Mouse (Mus musculus) induced T-regulatory cell, adult 2 months (primary cell): Measurements from ENCODE around the gene Msi2.

Experiments used
- DNase-seq: peaks from one replicate; pipeline ENCODE4 v3.0.0-alpha.2; 2012; ENCODE audit warnings: low read depth

Msi2 gene

DNA sequence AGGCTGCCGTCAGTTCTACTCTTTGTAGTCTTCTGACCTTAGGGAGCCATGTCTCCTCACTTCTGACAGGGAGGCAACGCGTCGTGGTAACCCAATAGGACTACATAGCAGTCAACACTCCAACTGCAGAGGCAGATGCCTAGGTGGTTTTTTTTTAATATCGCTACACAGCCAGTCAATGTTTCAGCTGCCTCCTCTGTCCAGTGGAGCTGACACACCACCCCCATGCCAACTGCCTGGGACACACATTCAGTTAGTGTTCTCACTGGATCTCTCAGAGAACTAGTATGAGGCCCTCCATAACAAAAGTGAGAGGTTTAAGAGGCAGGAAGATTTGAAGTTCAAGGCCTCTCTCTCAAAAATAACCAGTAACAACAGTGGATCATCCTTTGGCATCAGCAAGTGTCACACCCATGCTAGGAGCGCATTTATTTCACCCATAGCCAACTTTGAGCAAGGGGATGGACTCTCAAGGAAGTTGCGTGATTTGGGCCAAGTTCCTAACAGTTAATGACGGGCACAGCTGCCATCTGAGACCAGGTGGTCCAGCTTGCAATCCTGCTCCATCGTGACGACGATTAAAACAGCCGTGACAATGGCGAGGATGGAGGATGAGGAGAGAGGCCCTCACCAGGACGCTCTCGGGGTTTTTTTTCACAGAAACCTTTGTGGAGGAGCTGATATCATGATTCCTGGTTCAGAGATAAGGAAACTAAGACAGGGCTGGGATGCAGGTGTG lies 8.3 kb downstream of the Msi2 start:
- no peak for DNase-seq

DNA sequence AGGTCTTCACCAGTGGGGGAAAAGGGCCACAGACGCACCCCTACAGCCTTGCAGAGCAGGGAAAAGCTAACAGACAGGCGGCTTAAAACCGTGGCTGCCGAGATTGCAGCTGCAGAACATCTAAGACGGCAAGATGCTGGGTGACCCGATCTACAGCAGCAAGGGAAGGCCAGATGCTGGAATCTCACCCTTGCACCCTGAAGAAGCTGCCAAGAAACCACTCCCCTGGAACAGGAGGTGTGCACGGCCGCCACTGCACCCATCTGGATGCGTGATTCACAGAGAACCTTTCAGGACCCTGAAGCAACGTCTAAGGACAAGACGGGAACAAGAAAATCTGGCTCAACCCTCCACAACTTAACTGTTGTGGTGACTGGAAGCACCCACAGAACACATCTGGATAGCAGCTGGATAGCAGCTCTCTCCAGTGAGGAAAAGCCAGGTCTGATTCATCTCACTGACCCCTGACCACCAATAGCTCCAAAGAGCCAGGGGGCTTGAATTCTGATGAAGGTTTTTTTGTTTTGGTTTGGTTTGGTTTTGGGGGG lies 11.0 kb downstream of the Msi2 start:
- DNase-seq = no peak

DNA sequence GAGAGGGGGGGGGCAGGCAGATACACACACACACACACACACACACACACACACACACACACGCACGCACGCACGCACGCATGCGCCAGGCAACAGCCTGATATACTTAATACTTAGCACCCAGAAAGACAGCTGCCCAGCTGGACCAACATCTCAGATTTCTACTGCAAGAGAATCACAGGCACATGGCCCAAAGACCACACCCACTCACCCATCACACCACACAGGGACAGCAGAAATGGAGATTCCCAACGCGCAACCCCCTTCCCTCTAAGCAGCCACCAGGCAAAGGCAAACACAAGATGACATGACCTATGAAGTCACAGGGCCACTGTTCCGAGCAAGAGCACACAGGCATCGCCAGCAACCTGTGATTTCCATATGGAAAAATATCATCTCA lies 13.6 kb downstream of the Msi2 start:
- no peak for DNase-seq

DNA sequence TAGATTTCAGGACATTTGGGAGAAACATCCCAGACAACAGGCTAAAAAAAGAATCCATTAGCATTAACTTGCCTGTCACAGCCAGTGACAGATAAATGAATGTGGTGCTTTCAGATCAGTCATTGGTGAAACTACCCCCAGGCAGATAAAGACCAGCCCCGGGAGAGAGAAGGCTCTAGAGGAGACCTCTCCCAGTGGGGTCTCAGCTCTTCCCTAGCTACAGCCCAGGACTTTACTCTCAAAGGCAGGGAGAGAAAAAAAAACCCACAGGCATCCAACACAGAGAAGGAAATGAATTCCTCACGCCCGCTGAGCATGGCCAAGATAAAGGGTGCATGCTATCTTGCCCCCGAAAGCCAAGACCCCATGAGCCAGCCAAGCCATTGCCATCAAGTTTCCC lies 15.1 kb downstream of the Msi2 start:
- no peak for DNase-seq

DNA sequence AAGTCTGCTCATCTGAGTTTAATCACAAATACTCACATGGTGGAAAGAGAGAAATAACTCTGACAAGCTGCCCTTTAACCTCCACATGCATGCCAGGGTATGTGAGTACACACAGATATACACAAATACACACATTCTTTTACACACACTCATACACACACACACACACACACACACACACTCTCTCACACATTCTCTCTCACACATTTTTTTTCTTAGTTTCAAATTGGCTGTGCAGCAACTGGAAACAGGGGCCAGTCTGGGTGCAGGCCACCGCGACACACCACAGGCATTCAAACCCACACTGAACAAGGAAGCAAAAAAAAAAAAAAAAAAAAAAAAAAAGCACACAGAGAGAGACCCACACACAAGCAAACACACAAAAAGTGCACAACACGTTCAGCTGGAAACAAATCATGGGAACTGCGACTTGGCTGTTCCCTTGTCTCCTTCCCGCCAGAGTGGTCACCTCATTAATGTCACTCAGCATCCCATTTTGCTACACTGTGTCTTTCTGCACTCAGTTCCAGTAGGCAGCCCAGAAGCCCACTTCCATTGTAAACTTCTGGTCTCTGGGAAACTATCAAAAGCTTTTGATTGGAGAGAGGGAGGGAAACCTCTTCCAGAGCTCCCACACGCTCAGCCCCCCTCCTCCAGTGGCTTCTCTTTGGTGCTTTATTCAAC lies 16.2 kb downstream of the Msi2 start:
- DNase-seq = no peak

DNA sequence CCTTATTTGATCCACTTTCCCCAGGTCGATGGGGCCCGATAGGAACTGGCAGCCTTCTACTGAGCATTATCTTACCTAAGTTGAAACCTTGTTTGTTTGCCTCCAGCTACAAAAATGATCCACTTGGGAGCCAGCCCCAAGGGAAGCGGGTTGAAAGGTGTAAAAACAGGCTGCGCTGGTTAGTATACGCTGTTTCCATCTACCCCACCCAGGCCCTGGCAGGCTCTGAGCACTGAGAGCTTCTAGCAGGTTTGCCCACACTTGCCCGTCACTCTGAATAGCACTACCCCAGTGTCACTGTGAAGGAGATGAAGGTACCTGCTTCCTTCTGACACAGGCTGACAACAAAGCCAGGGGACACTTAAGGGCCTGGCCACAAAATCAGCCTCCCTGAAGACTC lies 17.3 kb downstream of the Msi2 start:
- DNase-seq = no peak

DNA sequence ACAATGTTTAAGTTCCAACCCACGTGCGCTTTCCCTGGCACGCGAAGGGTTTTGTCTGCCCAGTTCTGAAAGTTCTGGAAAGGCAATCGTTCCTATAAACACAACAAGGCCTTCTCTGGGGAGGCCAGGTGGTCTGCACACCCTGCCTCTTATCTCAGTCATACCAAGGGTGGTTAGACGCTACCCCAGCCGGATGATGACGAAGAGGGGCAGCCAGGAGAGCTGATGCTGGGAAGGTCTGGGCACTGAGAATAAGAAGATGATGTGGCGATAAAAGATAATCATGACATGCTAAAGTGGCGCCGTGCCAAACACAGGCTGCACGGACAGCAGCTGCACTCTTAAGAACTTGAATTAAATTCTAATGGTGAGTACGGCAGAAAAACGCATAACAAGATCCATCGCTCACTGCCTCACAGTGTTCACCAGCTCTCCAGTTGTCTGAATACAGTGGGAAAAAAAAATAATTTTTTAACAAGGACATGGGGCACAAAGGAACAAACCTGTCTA lies 18.1 kb downstream of the Msi2 start:
- no peak for DNase-seq

DNA sequence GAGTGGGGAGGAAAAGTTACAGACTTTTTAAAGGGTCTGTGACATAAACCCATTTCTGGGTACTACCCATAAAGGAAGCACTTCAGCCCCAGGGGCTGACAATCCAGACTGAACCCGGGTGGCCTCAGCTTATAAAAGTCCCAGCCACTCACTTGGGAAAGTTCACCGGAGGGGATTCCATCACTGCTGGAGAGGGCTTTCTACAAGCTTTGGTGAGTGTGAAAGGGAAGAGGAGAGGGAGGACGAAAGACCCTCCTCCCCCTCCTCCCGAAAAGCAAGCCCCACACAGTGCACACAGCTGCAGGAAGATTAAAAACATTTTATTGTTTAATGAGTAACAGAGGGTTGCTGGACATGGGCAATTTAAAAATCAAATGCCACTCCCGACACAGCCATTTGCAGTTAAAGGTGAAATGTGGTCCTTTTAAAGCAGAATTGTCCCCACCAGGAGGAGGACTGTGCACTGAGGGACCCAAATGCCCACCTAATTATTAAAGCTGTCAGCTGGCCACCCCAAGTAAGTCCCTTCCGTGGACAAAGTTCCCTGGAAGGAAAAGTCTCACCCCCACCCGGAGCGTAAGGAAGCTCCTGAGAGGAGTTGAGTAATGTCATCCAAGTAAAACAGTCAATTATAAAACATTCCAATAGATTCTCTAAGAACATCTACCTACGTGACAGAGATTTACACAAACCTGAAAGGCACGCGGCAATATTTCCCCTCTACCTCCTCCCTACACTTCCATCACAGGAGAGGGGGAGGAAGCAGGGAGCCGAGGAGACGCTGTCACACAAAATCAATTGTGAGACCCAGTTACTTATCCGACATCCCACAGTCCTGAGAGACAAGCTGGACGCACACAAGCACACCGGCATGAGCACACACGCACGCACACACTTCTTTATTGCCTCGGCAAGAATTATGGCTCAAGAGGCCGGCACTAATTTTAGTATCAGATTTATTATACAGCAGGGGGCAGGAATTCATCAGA lies 24.1 kb downstream of the Msi2 start:
- DNase-seq = no peak

DNA sequence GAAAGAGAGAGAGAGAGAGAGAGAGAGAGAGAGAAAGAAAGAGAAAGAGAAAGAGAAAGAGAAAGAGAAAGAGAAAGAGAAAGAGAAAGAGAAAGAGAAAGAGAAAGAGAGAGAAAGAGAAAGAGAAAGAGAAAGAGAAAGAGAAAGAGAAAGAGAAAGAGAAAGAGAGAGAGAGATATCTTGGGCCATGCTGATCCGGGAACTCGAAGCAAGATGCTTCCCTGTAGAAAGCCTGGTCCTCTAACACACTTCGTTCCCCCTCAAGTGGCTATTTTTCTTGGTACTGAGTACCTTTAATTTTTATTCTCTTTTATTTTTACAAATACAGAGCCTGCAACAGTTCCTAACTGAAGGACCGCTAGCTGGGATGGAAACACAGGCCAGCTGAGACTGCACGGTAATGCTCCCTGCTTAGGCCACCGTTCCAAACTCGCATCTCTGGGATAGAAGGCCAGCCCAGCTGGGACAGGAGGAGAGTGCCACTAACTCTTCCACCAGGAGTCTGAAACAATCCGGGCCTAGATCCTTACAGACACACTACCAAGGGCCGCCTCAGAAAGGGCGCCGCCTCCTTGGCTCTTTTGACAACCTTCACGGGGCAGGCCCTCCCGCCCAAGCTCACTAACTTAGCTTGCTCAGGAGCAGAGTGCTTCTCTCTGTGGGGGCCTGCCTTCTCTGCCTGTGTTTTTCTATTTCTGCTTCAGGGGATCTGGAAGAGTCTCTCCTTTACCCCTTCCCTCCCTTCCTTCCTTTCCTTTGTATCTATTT lies 25.1 kb downstream of the Msi2 start:
- peak; percentile 43 for DNase-seq

DNA sequence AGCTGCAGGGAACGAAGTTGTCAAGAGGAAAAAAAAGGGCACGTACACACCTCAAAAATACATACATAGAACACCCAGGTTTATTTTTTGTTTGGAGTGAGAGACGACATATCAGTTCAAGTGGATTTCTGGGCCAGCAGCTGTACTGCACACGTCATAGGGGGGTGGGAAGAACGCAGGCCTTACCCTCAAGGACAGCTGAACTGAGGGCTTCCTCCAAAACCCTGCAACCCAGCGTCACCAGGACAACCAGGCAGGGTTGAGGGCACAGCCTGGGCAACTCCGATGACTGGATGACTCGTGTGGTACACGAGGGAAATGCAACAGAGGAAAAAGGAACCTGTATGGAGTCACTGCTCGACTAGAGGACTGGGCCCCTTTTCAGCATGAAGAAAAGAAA lies 25.9 kb downstream of the Msi2 start:
- DNase-seq = peak; percentile 56

DNA sequence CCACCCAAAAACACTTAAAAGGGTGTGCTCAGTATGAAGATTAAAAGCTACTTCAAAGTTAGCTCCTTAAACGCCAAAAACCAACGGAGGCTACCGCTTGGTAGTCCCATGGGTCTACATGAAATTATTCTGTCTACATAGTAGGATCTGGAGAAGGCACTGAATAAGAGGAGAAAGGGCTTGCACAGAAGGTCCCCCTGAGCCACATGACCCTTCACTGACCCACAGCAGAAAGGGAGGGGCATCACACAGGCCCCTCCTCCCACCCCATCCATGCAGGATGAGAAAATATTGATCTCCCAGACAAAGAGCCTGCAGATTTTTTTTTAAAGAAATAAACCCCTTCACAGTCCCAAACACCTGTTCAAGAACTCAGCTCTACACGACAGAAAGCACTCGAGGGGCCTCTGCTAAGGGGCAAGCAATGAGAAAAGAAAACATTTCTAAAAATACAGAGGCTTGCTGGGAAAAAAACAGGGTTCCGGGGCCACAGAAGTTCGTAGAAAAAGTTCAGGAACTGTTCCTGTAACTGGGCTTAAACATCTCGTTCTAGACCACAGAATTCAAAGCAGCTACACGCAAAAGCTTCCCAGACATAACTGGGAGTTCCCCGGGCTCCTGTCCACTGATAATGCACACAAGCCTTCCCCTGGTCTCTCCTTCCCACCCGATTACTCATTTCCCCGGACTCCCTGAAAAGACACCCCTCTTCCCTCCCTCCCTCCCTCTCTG lies 27.6 kb downstream of the Msi2 start:
- no peak for DNase-seq

DNA sequence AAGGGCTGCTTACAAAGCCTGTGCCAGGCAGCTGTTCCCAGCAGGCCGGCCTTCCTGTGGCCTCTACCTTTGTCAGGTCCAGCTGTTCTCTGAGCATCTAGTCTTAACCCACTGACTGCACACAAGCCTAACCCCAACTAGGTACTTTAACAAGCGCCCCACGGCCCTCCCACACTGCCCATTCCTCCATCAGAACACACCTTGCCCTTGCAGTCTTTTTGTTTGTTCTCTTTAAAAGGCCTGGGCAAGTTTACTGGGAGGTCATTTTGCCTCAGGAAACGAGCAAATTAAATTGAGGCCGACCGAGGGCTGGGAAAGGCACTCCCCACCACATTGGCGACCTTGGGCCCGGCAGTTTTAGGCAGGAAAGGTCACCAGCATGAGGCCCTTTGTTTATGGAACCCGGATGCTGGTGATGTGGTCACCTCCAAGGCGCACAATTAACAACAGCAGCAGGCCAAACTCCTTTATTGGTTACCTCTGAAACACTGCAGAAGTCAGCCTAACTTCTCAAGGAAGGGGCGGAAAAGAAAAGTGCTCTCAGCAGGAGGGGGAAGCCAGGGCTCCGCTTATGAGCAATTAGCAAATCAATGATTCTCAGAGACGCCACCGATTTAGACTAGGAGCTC lies 28.4 kb downstream of the Msi2 start:
- DNase-seq = no peak

DNA sequence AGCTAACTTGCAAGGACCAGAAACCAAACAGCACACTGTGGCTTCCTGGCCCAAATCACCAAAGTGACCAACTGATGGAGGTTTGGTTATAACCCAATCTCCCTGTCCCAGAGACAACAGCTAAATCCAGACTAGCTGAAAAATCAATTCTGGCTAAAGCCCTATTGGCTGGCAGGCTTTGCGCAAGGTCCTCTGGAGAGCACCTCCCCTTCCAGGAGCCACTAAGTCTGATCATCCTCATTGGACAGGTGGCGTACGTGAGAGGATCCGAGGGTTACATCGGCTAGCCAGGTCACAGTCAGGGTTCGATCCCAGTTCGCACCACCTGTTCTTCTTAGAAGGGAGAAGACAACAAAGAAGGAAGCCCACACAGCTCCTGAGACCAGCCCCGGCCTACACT lies 29.7 kb downstream of the Msi2 start:
- DNase-seq = no peak

DNA sequence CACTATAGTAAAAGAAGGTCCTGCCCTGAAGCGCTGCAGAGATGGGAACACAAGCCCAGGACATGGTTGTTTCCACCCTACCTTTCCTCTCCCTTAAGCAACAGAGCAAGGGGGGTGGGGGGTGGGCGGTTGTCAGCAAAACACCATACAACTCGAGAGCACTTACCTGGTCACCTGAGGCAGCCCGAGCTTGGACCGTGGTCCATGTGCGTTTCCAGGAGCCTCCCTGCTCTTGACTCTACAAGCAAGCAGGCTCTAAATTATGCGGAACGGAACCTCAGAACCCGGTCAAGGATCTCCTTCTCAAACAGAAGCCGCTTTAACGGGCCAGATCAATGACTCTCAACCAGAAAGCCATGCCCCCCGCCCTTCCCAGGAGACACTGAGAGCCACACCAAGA lies 30.6 kb downstream of the Msi2 start:
- DNase-seq = no peak

DNA sequence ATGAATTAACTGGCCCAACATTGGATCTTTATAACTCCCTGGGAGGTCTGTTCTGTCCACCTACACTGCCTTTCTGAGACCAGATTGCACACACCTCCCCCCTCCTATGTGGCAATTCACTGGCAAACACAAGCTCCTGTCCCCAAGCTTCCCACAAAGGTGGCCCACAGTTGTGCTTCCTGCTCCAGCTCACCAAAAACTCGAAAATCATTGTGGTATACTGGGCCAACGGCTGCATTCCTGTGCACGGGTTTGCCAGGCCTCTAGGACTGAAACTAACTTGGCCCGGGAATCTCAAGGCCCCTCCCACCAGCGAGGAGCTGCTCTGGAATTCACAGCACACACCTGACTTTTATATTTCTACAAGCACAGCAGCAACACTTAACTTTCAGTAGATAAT lies 31.3 kb downstream of the Msi2 start:
- DNase-seq = no peak

DNA sequence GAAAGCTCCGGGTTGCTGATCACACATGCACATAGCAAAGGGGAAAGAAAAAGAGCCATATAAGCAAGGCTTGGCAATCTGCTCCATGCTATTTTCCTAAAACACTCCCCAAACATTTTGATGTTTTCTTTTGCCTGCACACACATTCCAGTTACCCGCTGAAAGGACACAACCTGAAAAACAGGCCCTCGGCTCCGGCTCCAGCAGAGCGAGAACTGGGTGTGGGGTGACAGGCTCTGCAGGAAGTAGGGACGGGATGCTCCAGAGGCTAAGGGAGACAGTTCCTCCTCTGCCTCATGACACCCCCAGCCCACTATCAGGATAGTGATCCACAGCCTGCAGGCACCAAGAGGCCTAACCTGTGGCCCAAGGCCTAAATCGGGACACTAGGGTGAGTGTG lies 32.3 kb downstream of the Msi2 start:
- no peak for DNase-seq

DNA sequence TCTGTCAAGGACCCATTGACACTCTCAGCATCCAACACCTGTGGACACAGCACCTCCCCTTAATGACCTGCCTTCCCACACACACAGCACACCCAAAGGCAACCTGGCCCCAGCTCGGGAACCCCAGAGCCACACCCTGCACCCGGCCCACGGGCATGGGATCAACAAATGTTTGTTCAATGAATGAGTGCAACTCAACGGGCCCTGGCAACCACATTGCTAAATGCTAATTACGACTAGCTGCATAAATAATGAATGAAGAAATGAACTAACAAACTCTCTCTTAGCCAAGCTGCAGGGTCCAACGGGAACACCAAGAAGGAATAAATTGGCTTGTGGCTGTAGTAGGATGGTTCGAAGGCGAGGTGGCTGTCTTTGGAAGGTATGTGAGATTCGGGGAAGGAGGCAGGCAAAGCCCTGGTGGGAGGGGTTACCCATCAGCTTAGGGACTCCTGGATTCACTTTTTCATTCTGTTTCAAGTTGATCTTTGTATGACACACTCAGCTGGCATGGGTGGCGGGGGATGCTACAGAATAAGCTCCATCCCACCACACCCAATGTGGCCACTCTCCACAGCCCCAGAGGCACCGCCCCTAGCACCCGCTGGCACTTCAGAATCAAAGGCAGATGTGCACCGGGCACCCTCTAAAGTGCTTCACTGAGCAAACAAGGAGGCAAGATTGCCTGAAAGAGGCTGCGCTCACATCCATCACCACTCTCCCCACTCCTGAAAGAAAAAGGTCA lies 35.1 kb downstream of the Msi2 start:
- no peak for DNase-seq

DNA sequence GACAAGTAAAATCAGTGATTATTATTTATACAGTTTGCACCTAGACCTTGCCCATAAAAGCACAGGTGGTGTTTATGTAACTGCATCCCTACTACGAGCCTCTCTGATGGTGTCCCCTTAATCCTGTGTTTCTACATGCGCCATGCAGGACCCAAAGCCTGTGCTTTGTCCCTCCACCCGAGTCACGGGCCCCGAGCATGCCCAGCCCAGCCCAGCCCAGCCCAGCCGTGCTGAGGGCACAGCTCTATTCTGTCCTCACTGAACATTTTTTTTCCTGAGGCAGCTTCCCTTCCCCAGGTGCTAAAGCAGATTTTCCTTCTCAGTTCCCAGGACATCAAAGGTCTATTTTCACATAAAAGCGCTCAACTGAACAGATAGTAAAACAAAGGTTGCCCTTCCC lies 41.0 kb downstream of the Msi2 start:
- DNase-seq = no peak

DNA sequence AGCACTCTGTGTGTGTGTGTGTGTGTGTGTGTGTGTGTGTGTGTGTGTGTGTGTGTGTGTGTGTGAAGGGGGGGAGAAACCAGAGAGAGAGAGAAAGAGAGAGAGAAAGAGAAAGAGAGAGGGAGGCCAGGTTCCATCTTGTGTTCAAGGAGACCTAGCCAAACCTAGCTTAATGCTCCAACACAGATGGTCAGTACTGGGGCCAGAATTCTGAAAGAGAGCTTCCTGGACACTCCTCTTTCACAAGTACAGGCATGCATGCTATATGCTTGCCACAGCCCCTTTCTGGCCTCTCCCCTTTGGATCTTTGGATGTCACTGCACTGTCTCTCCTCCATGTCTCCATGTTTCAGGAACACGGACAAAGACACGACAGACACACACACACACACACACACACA lies 41.7 kb downstream of the Msi2 start:
- DNase-seq = no peak
